Mouse (Mus musculus) megakaryocyte, embryonic 14.5 days (primary cell): ENCODE data around the gene Gm13306. TPM values are rescaled to one million over a fixed set of nuclear protein-coding genes. Genes with fewer than 3 reads are reported as not detected.
"Not testable (repeated sequence)": the region's sequence is repeated elsewhere in the genome, so short reads cannot be mapped to it uniquely, and the experiment has no call there.

Experiments used
- H3K27me3 ChIP-seq: replicated peaks from 2 replicates; pipeline ENCODE3; 2012; ENCODE audit warnings: inconsistent platforms
- H3K36me3 ChIP-seq: replicated peaks from 2 replicates; pipeline ENCODE3; 2012; ENCODE audit warnings: low read length, inconsistent platforms, mixed read lengths
- H3K4me1 ChIP-seq: 2 replicates; pipeline ENCODE4 v1.6.1; 2012; ENCODE audit warnings: inconsistent platforms
- H3K4me3 ChIP-seq: replicated peaks from 2 replicates; pipeline ENCODE3; 2012; ENCODE audit warnings: moderate library complexity, mild to moderate bottlenecking, inconsistent platforms
- H3K9me3 ChIP-seq: 2 replicates; pipeline ENCODE4 v1.6.1; 2012; ENCODE audit warnings: inconsistent platforms
- polyA plus RNA-seq: library from polyadenylated mRNA; stranded (reverse); fragments of >175 nt; gene quantifications from 2 replicates; pipeline ENCODE4 v1.2.3, GENCODE M21; 2012; ENCODE audit warnings: low replicate concordance; ENCODE audit not compliant: insufficient read depth

Gm13306 gene
- not detected in 2 replicates for polyA plus RNA-seq

- H3K4me1 ChIP-seq, H3K36me3 ChIP-seq, H3K4me3 ChIP-seq, H3K27me3 ChIP-seq, H3K9me3 ChIP-seq: not testable (repeated sequence)
Measured at GRCm38 (mm10) chr4:42153136-42153535, at the start of gene Gm13306. TSS of gene Gm13306 (plus strand) at chr4:42153436.

GRCm38 (mm10) chr4:42114517-42114916 lies 38.7 kb upstream of the Gm13306 start, which contains the start of gene Gm13304:
TSS of gene Gm13304 (plus strand) at chr4:42114817.
- not testable (repeated sequence) for H3K4me1 ChIP-seq, H3K4me3 ChIP-seq, H3K36me3 ChIP-seq, H3K9me3 ChIP-seq, H3K27me3 ChIP-seq

GRCm38 (mm10) chr4:42168503-42168902 lies 15.3 kb downstream of the Gm13306 start, which contains the start of gene Gm13305:
TSS of gene Gm13305 (minus strand) at chr4:42168603.
- not testable (repeated sequence) for H3K4me1 ChIP-seq, H3K27me3 ChIP-seq, H3K4me3 ChIP-seq, H3K36me3 ChIP-seq, H3K9me3 ChIP-seq

GRCm38 (mm10) chr4:42178243-42178642 lies 25.0 kb downstream of the Gm13306 start:
- H3K36me3 ChIP-seq = not testable (repeated sequence)

GRCm38 (mm10) chr4:42183234-42184197 lies 30.3 kb downstream of the Gm13306 start:
- not testable (repeated sequence) for H3K36me3 ChIP-seq, H3K9me3 ChIP-seq, H3K4me1 ChIP-seq, H3K27me3 ChIP-seq, H3K4me3 ChIP-seq

More at GRCm38 (mm10) chr4:42178243-42178642, 25.0 kb downstream of the Gm13306 start:
- H3K4me3 ChIP-seq, H3K9me3 ChIP-seq, H3K4me1 ChIP-seq, H3K27me3 ChIP-seq: not testable (repeated sequence)

- H3K4me3 ChIP-seq, H3K36me3 ChIP-seq, H3K4me1 ChIP-seq, H3K9me3 ChIP-seq, H3K27me3 ChIP-seq: not testable (repeated sequence)
Measured at GRCm38 (mm10) chr4:42184324-42184979, 31.2 kb downstream of the Gm13306 start.

GRCm38 (mm10) chr4:42184980-42185372 lies 31.7 kb downstream of the Gm13306 start:
- H3K4me3 ChIP-seq, H3K9me3 ChIP-seq, H3K36me3 ChIP-seq, H3K4me1 ChIP-seq, H3K27me3 ChIP-seq: not testable (repeated sequence)

Other genes with a start within 250 kb of the Gm13306 start
- gene Gm21541, start 249.8 kb upstream of the Gm13306 start, polyA plus RNA-seq = not detected in 2 replicates
- gene Gm20878, start 211.9 kb upstream of the Gm13306 start, polyA plus RNA-seq = 7.4 TPM in 1 of 2 replicates, not detected in the other
- gene Fam205a4, start 187.4 kb upstream of the Gm13306 start, polyA plus RNA-seq = not detected in 2 replicates
- gene Gm21093, start 118.7 kb upstream of the Gm13306 start, polyA plus RNA-seq = not detected in 2 replicates
- gene Gm3893, start 62.2 kb upstream of the Gm13306 start, polyA plus RNA-seq = not detected in 2 replicates
- not detected in 2 replicates for gene Gm13304, start 38.6 kb upstream of the Gm13306 start, polyA plus RNA-seq
- gene Gm13305, start 15.2 kb downstream of the Gm13306 start, polyA plus RNA-seq = 0.62 TPM in 1 of 2 replicates, not detected in the other
- not detected in 2 replicates for gene Gm10600, start 87.2 kb downstream of the Gm13306 start, polyA plus RNA-seq
- gene Ccl21b, start 102.3 kb downstream of the Gm13306 start, polyA plus RNA-seq = not detected in 2 replicates
- not detected in 2 replicates for gene Gm21953, start 140.8 kb downstream of the Gm13306 start, polyA plus RNA-seq
- not detected in 2 replicates for gene Fam205a3, start 164.9 kb downstream of the Gm13306 start, polyA plus RNA-seq